Mouse (Mus musculus): Measurements from ENCODE around the gene Tgfbr3. TPM values are rescaled to one million over a fixed set of nuclear protein-coding genes. Genes with fewer than 3 reads are reported as not detected.

Tgfbr3 gene
- total RNA-seq, 4 experiments from 2014 or later, result 11.7 to 20.0 (median 15.3) TPM

GRCm38 (mm10) chr5:107213373-107214132 is 75.9 kb downstream of the Tgfbr3 start:
- DNase-seq (ENCODE audit: low spot score in 2 of 2), result no peak

- DNase-seq (ENCODE audit: low spot score in 2 of 2), result no peak
These were observed 77.5 kb downstream of the Tgfbr3 start for GRCm38 (mm10) chr5:107211830-107212370.

- DNase-seq (ENCODE audit: low spot score in 2 of 2), result no peak
These were observed 79.4 kb downstream of the Tgfbr3 start for GRCm38 (mm10) chr5:107210040-107210439.

- DNase-seq (ENCODE audit: low spot score in 2 of 2), result no peak
These were observed 81.5 kb downstream of the Tgfbr3 start for GRCm38 (mm10) chr5:107207911-107208310.

GRCm38 (mm10) chr5:107204306-107204705 is 85.1 kb downstream of the Tgfbr3 start:
- DNase-seq (ENCODE audit: low spot score in 2 of 2), result no peak

GRCm38 (mm10) chr5:107202801-107203559 is 86.4 kb downstream of the Tgfbr3 start:
- DNase-seq (ENCODE audit: low spot score in 2 of 2), result no peak

- no peak for DNase-seq (ENCODE audit: low spot score in 2 of 2)
These were observed 87.8 kb downstream of the Tgfbr3 start for GRCm38 (mm10) chr5:107201509-107202182.

- DNase-seq (ENCODE audit: low spot score in 2 of 2), result peak in 1 of 2 experiments; percentile 37
These were observed 88.5 kb downstream of the Tgfbr3 start for GRCm38 (mm10) chr5:107200853-107201341.

GRCm38 (mm10) chr5:107200221-107200635 is 89.2 kb downstream of the Tgfbr3 start:
- DNase-seq (ENCODE audit: low spot score in 2 of 2), result no peak

- DNase-seq (ENCODE audit: low spot score in 2 of 2), result no peak
These were observed 93.6 kb downstream of the Tgfbr3 start for GRCm38 (mm10) chr5:107195751-107196395.

GRCm38 (mm10) chr5:107193160-107193559 is 96.3 kb downstream of the Tgfbr3 start:
- DNase-seq (ENCODE audit: low spot score in 2 of 2), result no peak

- DNase-seq (ENCODE audit: low spot score in 2 of 2), result no peak
These were observed 97.1 kb downstream of the Tgfbr3 start for GRCm38 (mm10) chr5:107192372-107192771.

GRCm38 (mm10) chr5:107188551-107188950 is 100.9 kb downstream of the Tgfbr3 start:
- no peak for DNase-seq (ENCODE audit: low spot score in 2 of 2)

- no peak for DNase-seq (ENCODE audit: low spot score in 2 of 2)
These were observed 103.2 kb downstream of the Tgfbr3 start for GRCm38 (mm10) chr5:107186206-107186605.

GRCm38 (mm10) chr5:107184158-107184883 is 105.1 kb downstream of the Tgfbr3 start:
- DNase-seq (ENCODE audit: low spot score in 2 of 2), result no peak

- no peak for DNase-seq (ENCODE audit: low spot score in 2 of 2)
These were observed 105.9 kb downstream of the Tgfbr3 start for GRCm38 (mm10) chr5:107183537-107183936.

GRCm38 (mm10) chr5:107182721-107183120 is 106.7 kb downstream of the Tgfbr3 start:
- no peak for DNase-seq (ENCODE audit: low spot score in 2 of 2)

- no peak for DNase-seq (ENCODE audit: low spot score in 2 of 2)
These were observed 107.6 kb downstream of the Tgfbr3 start for GRCm38 (mm10) chr5:107181820-107182219.

GRCm38 (mm10) chr5:107179194-107179593 is 110.2 kb downstream of the Tgfbr3 start:
- no peak for DNase-seq (ENCODE audit: low spot score in 2 of 2)

GRCm38 (mm10) chr5:107177791-107178190 is 111.6 kb downstream of the Tgfbr3 start:
- no peak for DNase-seq (ENCODE audit: low spot score in 2 of 2)

All from gastrocnemius, adult 8-10 months (tissue).